Mouse (Mus musculus) frontal cortex, postnatal 25 days (tissue): ENCODE data around the gene Sdhc.
A peak's percentile ranks its signal among the peaks of the same experiment; 100 is the strongest.
"Not testable (repeated sequence)": the region's sequence is repeated elsewhere in the genome, so short reads cannot be mapped to it uniquely, and the experiment has no call there.

ENCODE experiments used
- DNase-seq, 2 experiments: peaks; one replicate each; pipeline ENCODE4 v3.0.0; 2022; ENCODE audit warnings: low spot score in 2 of 2

Gene Sdhc

GRCm38 (mm10) chr1:171112986-171113385, 37.4 kb downstream of the Sdhc start:
- no peak for DNase-seq

GRCm38 (mm10) chr1:171111781-171112575, 38.4 kb downstream of the Sdhc start:
- peak; percentile 28 to 34 for DNase-seq

DNA sequence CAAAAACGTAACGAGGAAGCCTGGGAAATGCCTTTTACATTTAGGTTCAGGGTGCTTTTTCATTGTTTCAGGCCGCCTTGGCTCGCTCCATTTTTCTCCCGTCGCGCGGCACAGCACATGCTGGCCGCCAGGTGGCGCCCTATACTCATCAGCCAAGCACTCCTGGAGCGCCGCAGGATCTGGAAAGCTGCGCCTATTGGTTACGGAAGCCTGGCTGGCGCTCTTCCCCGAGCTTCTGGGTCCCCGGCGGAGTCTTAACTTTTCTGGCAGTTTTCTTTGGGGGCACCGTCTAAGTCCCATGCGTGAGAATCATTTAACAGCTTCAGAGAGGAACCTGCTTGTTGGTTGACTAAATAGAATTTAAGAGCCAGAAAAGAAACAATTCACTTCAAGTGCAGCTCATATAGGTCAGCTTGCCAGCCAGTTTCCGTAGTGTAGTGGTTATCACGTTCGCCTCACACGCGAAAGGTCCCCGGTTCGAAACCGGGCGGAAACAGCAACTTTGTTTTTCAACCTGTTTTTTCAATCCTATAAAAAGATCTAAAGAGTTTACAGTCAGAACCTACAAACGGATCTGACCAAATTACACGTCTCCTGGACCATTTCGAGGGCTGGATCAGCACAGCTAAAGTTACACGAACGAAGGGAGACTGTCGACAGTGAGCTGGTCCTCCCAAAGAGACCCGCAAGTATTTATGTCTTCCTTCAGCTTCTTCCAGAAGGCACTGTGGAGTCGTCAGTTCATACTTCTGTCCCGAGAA, 39.2 kb downstream of the Sdhc start:
- peak; percentile 95 to 96 for DNase-seq

DNA sequence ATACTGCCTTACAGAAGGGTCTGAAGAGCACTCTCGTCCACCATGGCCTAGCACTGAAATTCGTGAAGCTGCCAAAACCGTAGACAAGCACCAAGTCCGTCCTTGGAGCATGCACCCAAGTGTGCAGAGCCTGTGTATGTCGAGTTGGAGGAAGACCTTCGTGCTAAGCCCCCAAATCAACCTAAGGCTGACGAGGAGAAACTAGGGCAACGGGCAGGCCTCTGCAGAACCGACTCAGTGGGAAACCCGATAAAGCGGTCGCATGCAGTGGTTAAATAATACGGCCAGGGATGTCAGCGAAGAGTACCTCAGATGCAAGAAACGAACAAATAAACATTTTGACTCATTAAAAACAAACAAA, 39.8 kb downstream of the Sdhc start:
- no peak for DNase-seq

- no peak for DNase-seq
Observed at GRCm38 (mm10) chr1:171109620-171110019, 40.8 kb downstream of the Sdhc start.

DNA sequence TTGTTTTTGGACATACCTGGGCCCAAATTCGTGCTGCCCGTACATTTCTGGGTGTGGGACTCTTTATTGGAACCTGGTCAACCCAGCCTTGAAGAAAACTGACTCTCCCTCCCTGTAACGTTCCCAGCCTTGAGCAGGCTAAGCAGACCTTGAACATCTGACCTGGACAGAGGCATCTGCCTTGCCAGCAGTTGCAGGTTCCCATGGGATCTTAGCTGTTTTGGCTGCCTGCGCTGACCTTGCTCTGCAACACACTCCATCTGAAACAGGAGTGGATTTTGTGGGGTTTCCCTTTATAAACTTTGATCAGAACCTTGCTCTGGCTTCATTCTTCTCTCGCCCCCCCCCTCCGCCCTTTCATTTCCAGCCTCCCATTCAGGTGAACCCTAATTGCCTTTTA, 45.2 kb downstream of the Sdhc start:
- no peak for DNase-seq

DNA sequence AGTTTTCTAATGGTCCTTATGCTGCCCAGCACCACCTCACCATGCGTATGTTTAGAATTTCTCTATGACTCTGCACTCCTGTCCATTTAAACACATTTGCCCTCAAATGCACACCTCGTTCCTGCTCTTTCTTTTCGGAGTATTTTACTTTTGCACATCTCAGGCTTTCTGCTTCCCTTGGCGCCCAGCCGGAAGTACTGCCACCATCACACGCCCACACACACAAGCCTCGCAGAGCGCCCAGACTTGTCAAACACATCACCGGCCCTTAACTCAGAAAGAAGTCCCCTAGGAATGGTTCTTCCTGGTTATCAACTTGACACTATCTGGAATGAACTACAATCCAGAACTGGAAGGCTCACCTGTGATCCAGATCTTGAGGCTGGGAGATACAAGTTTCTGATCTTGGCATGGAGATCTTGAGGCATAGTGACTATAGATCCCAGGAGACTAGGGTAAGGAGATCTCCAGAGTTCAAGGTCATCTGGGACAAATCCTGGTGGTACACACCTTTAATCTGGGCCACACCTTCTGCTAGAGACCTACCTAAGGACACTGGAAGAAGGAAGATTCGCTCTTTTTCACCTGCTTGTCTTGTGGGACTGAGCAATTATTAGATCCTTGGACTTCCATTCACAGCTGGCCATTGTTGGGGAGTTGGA, 47.1 kb downstream of the Sdhc start:
- DNase-seq: no peak

DNA sequence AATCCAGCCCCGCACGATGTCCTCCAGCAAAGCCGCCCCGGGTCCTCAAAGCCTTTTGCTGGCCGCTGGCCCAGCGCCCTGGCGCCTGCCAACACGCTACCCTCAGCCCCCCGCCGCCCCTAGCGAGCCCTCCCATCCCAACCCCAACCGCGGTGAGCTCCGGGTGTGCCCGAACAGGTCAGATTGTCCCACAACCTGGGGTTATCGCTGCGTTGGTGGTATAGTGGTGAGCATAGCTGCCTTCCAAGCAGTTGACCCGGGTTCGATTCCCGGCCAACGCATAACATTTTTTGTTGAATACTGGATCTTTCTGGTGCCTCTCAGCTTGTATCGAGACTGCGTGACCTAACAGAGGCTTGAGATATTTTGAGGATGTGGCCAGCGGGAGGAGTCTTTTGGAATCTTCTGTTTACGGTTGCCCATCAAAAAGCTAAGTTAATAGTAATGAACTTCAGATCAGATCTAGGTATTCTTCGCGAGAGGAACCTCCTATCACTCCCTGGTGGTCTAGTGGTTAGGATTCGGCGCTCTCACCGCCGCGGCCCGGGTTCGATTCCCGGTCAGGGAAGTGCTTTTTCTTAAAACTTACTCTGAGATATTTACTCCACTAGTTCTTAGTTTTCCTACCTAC, 47.7 kb downstream of the Sdhc start:
- peak; percentile 89 to 92 for DNase-seq

DNA sequence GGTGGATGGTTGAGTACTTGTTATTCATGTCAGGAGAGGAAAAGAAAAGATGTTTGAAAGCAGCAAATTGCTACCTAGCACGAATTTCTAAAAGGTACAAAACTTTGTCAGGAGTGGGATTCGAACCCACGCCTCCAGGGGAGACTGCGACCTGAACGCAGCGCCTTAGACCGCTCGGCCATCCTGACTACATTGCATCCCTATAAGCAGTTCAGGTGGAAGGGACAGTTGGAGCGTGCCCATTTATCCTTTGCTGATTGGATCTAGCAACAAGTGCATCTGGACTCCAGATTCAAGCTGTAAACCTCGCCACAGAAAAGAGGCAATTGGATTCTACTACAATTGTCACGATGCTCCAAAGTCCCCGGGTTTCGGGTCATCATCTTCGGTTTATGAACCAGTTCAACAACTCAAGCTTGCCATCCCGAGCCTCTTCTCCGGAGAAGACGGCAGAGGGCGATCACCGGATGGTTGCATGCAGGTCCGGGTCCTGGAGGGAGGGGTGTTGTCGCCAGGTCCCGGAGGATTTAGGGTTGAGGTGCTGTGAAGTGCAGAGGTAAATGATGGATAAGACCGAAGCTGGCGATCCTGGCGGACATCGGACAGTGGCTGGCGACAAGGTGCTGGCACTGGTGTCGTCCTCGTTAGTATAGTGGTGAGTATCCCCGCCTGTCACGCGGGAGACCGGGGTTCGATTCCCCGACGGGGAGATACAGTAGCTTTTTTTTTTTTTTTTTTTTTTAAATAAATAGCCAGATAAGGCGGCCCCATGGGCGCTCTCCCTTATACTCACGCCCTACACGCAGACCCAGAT, 48.5 kb downstream of the Sdhc start:
- peak; percentile 96 for DNase-seq

DNA sequence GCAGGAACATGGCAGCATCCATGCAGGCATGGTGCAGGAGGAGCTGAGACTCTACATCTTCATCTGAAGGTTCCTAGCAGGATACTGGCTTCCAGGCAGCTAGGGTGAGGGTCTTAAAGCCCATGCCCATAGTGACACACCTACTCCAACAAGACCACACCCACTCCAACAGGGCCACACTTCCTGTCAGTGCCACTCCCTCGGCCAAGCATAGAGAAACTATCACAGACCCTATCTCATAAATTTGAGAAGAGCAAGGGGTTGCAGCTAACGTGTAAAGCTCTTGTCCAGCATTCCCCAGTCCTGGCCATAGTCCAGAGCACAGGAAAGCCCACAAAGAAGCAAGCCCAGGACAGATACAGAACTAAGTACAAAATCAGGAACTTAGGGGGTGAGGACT, 49.4 kb downstream of the Sdhc start:
- DNase-seq: no peak

- DNase-seq: no peak
Observed at GRCm38 (mm10) chr1:171097612-171098011, 52.8 kb downstream of the Sdhc start.

GRCm38 (mm10) chr1:171097136-171097535, 53.3 kb downstream of the Sdhc start:
- no peak for DNase-seq

DNA sequence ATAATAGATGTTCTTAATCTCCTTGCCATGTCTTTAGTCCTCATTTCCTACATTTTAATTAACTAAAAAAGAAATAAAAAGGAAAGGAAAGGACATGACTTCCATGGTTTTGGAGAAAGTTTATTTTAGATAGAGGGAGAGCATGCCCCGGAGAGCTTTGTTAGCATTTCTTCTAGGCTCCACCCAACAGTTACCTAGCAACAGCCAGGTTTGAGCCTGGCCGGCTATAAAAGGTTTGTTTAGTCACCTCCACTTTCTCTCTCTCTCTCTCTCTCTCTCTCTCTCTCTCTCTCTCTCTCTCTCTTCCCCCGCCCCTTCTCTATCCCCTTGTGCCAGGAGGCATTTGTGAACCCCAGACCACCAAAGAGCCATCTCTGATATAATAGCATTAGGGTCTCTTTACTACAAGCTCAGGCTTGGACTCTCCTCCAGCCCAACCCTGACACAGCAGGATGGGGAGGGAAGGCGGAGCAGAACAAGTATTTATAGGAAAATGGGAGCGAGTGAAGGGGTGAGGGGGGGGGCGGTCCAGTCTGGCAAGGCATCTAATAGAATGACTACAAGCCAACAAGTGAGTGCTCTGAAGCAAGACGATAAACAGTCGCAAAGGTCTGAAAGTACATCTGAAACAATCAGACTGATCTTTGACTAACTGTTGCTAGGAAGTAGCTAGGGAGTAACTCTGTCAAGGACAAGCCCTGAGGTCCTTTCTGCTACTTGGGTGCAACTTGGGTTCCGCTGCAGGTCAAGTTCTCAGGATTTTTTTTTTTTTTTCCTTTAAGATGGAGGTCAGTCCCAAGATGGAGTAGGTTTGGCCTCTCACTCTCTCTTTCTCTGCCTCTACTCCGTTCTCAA, 54.1 kb downstream of the Sdhc start:
- no peak for DNase-seq

- no peak for DNase-seq
Observed at GRCm38 (mm10) chr1:171094424-171094823, 56.0 kb downstream of the Sdhc start.

- no peak for DNase-seq
Observed at GRCm38 (mm10) chr1:171090761-171091160, 59.6 kb downstream of the Sdhc start.

GRCm38 (mm10) chr1:171089891-171090290, 60.5 kb downstream of the Sdhc start:
- DNase-seq: no peak

DNA sequence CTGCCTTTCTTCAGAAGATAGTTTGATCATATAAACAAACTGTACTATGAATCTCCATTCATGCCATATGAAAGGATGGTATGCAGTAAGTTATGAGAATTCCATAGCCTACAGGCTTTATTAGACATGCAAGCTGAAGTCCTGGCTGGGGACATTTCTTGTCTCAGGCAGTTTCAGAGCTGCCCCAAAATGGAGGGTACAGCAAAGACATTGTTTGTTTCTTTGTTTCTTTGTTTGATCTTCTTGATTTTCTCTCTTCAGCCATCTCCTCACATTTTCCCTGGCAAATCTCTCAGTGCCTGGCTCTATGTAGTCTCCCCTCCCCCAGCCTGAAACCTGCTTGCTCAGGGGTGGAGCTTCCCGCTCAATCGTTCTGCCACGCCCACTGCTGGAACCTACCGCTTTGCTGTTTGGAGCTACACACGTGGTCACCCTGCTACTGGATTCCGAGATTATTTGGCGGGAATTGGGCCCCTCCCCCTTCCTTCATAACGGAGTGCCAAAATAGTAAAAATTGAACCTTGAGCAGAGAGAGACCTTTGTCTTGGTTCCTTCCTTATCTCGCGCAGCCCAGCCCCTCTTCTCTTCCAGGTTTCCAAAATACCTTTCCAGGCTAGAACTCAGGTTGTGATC, 62.0 kb downstream of the Sdhc start:
- DNase-seq: not testable (repeated sequence)

- DNase-seq: no peak
Observed at GRCm38 (mm10) chr1:171085718-171086117, 64.7 kb downstream of the Sdhc start.

- not testable (repeated sequence) for DNase-seq
Observed at GRCm38 (mm10) chr1:171081512-171082231, 68.7 kb downstream of the Sdhc start.
